ENCODE assay signal across 17 mouse cellular contexts in the genomic region with DNA sequence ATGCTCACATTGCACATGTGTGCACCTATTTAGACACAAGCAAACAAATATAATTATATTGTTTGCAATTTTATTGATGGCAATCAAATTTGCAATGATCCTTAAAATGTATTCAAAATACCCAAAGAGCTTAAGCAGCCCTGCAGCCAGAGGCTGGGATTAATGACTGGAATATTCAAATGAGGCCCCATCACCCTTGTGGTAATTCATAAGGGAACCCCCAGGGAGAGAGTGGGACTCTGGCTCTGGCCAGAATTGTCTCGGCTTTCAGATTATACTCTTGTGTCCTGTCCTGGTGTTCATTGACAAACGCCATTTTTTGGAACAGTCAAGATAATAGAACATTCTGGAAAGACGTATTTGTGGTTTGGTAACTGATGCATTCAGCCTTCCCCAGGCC.
"Had no signal": no experiment of that assay in that cellular context is flagged by ENCODE, and none has a peak within 500 bp of the region (broad histone marks: within the 10 kb centered on the region; RNA-seq: fewer than 3 reads in every experiment).

No protein-coding gene starts in this region.

- DNase-seq: lung, adult 18-20 months; lung, embryonic 14.5 days; lung, postnatal 10 days; lung, postnatal 4 days; retina, postnatal 1 day; right cerebral cortex, adult 18-20 months; right cerebral cortex, postnatal 25 days; right cerebral cortex, postnatal 4 days; spleen, adult 18-20 months; thymus, adult 18-20 months had no signal

- ATAC-seq: midbrain, embryonic 13.5 days; midbrain, embryonic 16.5 days had no signal

- H3K4me3 ChIP-seq: midbrain, embryonic 13.5 days; myocyte; neural tube, embryonic 12.5 days; neural tube, embryonic 15.5 days had no signal

- H3K27ac ChIP-seq: liver, embryonic 14.5 days; midbrain, embryonic 13.5 days; neural tube, embryonic 12.5 days; neural tube, embryonic 15.5 days had no signal

- H3K36me3 ChIP-seq: midbrain, embryonic 13.5 days; neural tube, embryonic 12.5 days; neural tube, embryonic 15.5 days had no signal

- H3K9ac ChIP-seq: liver, embryonic 14.5 days; lung, embryonic 14.5 days; midbrain, embryonic 13.5 days; neural tube, embryonic 12.5 days; neural tube, embryonic 15.5 days had no signal

- H3K9me3 ChIP-seq: midbrain, embryonic 13.5 days; neural tube, embryonic 12.5 days; neural tube, embryonic 15.5 days had no signal

- H3K4me2 ChIP-seq: lung, embryonic 14.5 days; midbrain, embryonic 11.5 days; midbrain, embryonic 13.5 days; neural tube, embryonic 12.5 days; neural tube, embryonic 15.5 days had no signal

- H3K27me3 ChIP-seq: midbrain, embryonic 13.5 days; neural tube, embryonic 12.5 days; neural tube, embryonic 15.5 days had no signal

- H3K4me1 ChIP-seq: neural tube, embryonic 12.5 days had no signal
